Mouse (Mus musculus): ENCODE data around the gene Kifc1.

Gene Kifc1

DNA sequence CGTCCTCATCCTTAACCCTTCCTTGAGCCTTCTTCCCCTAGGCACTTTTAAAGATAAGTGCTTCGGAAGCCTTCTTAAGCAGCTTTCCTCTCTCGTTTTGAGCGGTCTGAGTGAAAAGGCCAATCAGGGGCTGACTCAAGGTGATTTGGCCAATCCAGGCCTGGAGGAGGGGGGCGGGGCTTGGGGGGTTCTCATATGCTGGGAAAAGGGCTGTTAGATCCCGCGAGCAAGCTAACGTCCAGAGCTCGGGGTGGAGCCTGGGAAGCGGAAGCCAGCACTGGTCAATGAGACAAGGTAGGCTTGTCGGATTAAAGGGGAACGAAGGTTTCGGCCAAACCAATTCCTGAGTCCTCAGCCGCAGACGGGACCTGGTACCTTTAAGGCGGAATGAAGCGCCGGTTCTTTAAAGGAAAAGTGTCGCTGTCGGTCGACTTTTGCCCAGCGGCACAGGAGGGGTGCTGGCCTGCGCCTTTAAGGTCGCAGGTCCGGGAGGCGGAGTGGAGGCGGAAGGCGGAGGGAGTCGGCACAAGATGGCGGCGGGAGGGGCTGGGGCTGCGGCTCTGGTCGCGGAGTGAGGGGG, 25.3 kb upstream of the Kifc1 start, which contains the start of the genes Tapbp and Zbtb22:
Gene Tapbp (plus strand): TSS at position 229 of the 580 bp plus-strand sequence.
Gene Zbtb22 (plus strand): TSS at position 234 of the 580 bp plus-strand sequence.
- peaks cover 87% of the 10 kb centered on the region for H3K4me1 ChIP-seq (replicated peaks; ENCODE audit: low read depth, low read length)
- peak within 1 kb of the TSS; percentile 80 for H3K4me3 ChIP-seq (replicated peaks; ENCODE audit: low read length)

DNA sequence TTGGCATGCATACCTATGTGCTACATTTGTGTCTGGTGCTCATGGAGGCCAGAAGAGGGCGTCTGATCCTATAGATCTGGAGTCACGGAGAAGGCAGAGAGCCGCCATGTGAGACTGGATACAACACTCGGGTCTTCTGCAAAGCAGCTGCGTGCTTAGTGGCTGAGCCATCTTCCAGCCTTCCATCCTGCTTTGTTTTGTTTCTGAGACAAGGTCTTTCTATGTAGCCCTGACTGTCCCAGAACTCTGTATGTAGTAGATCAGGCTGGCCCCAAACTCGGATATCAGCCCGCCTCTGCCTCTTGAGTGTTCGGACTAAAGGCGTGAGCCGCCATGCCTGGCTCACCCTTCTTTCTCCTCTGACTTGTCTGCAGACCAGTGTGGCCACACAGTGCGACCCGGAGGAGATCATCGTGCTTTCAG, 24.5 kb upstream of the Kifc1 start:
- peak; percentile 36 for TF ChIP-seq CTCF (conservative IDR thresholded peaks at IDR 0.05; ENCODE audit: low read length)
- no peak for TF ChIP-seq POU5F1 (IDR thresholded peaks at IDR 0.05; ENCODE audit: borderline replicate concordance, low read length)
- TF ChIP-seq NANOG (IDR thresholded peaks at IDR 0.05; ENCODE audit: borderline replicate concordance, low read length) = no peak
- Histone ChIP-seq H3K9me3 (ENCODE audit: low read length) (no peaks in the 10 kb centered on the region), H3K4me1 (replicated peaks; ENCODE audit: low read depth, low read length) (peaks cover 87% of the 10 kb centered on the region), H3K4me3 (replicated peaks; ENCODE audit: low read length) (peak overlapping the region; percentile 80), H3K36me3 (ENCODE audit: insufficient read depth, low read length) (peaks cover 71% of the 10 kb centered on the region), H3K27me3 (ENCODE audit: insufficient read depth, low read length) (no peaks in the 10 kb centered on the region)

More for the DNA sequence above, 25.3 kb upstream of the Kifc1 start, which contains the start of the genes Tapbp and Zbtb22:
- Histone ChIP-seq H3K36me3 (ENCODE audit: insufficient read depth, low read length) (peaks cover 65% of the 10 kb centered on the region), H3K9me3 (ENCODE audit: low read length) (no peaks in the 10 kb centered on the region), H3K27me3 (ENCODE audit: insufficient read depth, low read length) (no peaks in the 10 kb centered on the region)
- TF ChIP-seq CTCF (conservative IDR thresholded peaks at IDR 0.05; ENCODE audit: low read length) (no peak), POU5F1 (IDR thresholded peaks at IDR 0.05; ENCODE audit: borderline replicate concordance, low read length) (no peak), NANOG (IDR thresholded peaks at IDR 0.05; ENCODE audit: borderline replicate concordance, low read length) (peak; percentile 40; the same call in 1 of the 2 replicates)

DNA sequence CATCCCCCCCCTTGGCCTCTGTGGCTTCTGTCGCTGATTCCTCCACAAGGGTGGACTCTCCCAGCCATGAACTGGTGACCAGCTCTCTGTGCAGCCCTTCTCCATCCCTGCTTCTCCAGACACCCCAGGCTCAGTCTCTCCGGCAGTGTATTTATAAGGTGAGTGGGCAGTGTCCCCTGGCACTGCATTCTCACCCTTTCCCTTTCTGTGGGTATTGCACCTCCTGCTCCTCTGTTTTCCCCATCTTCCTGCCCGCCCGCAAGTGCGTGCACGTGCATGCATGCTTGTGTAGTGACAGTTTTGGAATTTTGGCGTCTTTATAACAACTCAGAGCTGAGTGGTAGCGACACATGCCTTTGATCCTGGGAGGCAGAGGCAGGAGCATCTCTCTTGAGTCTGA, 23.4 kb upstream of the Kifc1 start:
- TF ChIP-seq CTCF (conservative IDR thresholded peaks at IDR 0.05; ENCODE audit: low read length) (no peak), NANOG (IDR thresholded peaks at IDR 0.05; ENCODE audit: borderline replicate concordance, low read length) (no peak), POU5F1 (IDR thresholded peaks at IDR 0.05; ENCODE audit: borderline replicate concordance, low read length) (no peak)
- H3K4me3 ChIP-seq (replicated peaks; ENCODE audit: low read length) = peak overlapping the region; percentile 80
- no peaks in the 10 kb centered on the region for H3K27me3 ChIP-seq (ENCODE audit: insufficient read depth, low read length)
- no peaks in the 10 kb centered on the region for H3K9me3 ChIP-seq (ENCODE audit: low read length)
- peaks cover 71% of the 10 kb centered on the region for H3K36me3 ChIP-seq (ENCODE audit: insufficient read depth, low read length)
- peaks cover 77% of the 10 kb centered on the region for H3K4me1 ChIP-seq (replicated peaks; ENCODE audit: low read depth, low read length)

DNA sequence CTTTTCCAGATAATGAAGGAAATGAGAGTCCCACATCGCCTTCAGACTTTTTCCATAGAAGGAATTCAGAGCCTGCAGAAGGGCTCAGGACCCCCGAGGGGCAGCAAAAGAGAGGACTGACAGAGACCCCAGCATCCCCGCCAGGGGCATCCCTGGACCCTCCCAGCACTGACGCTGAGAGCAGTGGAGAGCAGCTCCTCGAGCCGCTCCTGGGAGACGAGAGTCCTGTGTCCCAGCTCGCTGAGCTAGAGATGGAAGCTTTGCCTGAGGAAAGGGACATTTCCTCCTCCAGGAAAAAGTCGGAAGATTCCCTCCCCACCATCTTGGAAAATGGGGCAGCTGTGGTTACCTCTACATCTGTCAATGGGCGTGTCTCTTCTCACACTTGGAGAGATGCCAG, 22.8 kb upstream of the Kifc1 start:
- TF ChIP-seq CTCF (conservative IDR thresholded peaks at IDR 0.05; ENCODE audit: low read length) (no peak), POU5F1 (IDR thresholded peaks at IDR 0.05; ENCODE audit: borderline replicate concordance, low read length) (no peak), NANOG (IDR thresholded peaks at IDR 0.05; ENCODE audit: borderline replicate concordance, low read length) (no peak)
- H3K36me3 ChIP-seq (ENCODE audit: insufficient read depth, low read length) = peaks cover 67% of the 10 kb centered on the region
- H3K27me3 ChIP-seq (ENCODE audit: insufficient read depth, low read length) = no peaks in the 10 kb centered on the region
- H3K4me3 ChIP-seq (replicated peaks; ENCODE audit: low read length) = peak overlapping the region; percentile 80
- H3K4me1 ChIP-seq (replicated peaks; ENCODE audit: low read depth, low read length) = peaks cover 71% of the 10 kb centered on the region
- no peaks in the 10 kb centered on the region for H3K9me3 ChIP-seq (ENCODE audit: low read length)

DNA sequence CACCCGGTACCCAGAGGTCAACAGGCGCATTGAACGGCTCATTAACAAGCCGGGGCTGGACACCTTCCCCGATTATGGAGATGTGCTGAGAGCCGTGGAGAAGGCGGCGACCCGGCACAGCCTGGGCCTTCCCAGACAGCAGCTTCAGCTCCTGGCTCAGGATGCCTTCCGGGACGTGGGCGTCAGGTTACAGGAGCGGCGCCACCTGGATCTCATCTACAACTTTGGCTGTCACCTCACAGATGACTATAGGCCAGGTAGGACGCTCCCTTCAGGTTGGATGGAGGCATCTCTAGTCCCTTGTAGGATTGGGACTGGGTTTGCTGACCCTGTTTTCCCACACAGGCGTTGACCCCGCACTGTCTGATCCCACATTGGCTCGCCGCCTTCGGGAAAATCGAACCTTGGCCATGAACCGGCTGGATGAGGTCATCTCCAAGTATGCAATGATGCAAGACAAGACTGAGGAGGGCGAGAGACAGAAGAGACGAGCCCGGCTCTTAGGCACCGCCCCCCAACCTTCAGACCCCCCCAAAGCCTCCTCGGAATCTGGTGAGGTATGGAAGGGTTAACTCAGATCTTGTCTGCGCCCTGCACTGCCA, 21.5 kb upstream of the Kifc1 start:
- Histone ChIP-seq H3K4me1 (replicated peaks; ENCODE audit: low read depth, low read length) (peaks cover 69% of the 10 kb centered on the region), H3K4me3 (replicated peaks; ENCODE audit: low read length) (peak overlapping the region; percentile 98), H3K36me3 (ENCODE audit: insufficient read depth, low read length) (peaks cover 54% of the 10 kb centered on the region), H3K27me3 (ENCODE audit: insufficient read depth, low read length) (no peaks in the 10 kb centered on the region), H3K9me3 (ENCODE audit: low read length) (no peaks in the 10 kb centered on the region)
- TF ChIP-seq POU5F1 (IDR thresholded peaks at IDR 0.05; ENCODE audit: borderline replicate concordance, low read length) = no peak
- TF ChIP-seq CTCF (conservative IDR thresholded peaks at IDR 0.05; ENCODE audit: low read length) = no peak
- no peak for TF ChIP-seq NANOG (IDR thresholded peaks at IDR 0.05; ENCODE audit: borderline replicate concordance, low read length)

DNA sequence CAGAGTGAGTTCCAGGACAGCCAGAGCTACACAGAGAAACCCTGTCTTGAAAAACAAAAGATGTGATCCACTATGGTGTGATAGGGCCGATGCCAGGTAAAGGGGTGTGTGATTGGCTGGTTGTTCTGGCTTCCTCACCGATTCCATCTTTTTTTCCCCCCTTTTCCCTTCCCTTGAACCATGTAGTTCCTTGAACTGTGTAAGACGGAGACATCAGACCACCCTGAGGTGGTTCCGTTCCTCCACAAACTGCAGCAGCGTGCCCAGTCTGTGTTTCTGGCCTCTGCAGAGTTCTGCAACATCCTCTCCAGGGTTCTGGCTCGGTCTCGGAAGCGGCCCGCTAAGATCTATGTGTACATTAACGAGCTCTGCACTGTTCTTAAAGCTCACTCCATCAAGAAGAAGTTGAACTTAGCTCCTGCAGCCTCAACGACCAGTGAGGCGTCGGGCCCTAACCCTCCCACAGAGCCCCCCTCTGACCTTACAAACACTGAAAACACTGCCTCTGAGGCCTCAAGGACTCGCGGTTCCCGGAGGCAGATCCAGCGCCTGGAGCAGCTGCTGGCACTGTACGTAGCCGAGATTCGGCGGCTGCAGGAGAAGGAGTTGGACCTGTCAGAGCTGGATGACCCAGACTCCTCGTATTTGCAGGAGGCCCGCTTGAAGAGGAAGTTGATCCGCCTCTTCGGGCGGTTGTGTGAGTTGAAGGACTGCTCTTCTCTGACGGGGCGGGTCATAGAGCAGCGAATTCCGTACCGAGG, 20.8 kb upstream of the Kifc1 start:
- no peak for TF ChIP-seq NANOG (IDR thresholded peaks at IDR 0.05; ENCODE audit: borderline replicate concordance, low read length)
- no peak for TF ChIP-seq CTCF (conservative IDR thresholded peaks at IDR 0.05; ENCODE audit: low read length)
- TF ChIP-seq POU5F1 (IDR thresholded peaks at IDR 0.05; ENCODE audit: borderline replicate concordance, low read length) = no peak
- no peaks in the 10 kb centered on the region for H3K9me3 ChIP-seq (ENCODE audit: low read length)
- H3K27me3 ChIP-seq (ENCODE audit: insufficient read depth, low read length) = no peaks in the 10 kb centered on the region
- H3K36me3 ChIP-seq (ENCODE audit: insufficient read depth, low read length) = peaks cover 56% of the 10 kb centered on the region
- H3K4me1 ChIP-seq (replicated peaks; ENCODE audit: low read depth, low read length) = peaks cover 69% of the 10 kb centered on the region
- peak overlapping the region; percentile 98 for H3K4me3 ChIP-seq (replicated peaks; ENCODE audit: low read length)

DNA sequence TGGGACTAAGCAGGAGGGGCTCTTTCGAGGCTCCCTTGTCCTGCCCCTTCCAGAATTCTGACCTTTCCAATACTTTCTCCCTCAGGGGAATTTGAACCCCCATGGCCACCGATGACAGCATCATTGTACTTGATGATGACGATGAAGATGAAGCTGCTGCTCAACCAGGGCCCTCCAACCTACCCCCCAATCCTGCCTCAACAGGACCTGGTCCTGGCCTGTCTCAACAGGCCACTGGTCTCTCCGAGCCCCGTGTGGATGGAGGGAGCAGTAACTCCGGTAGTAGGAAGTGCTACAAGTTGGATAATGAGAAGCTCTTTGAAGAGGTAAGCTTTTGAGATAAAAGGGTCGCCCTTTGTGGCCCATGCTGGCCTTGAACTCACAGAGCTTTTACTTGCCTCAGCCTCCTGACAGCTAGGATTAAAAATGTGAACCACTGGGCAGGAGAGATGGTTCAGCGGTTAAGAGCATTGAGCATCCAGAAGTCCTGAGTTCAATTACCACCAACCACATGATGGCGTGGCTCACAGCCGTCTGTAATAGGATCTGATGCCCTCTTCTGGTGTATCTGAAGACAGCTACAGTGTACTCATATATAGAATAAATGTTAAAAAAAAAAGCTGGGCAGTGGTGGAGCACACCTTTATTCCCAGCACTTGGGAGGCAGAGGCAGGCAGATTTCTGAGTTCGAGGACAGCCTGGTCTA, 20.0 kb upstream of the Kifc1 start:
- H3K36me3 ChIP-seq (ENCODE audit: insufficient read depth, low read length) = peaks cover 56% of the 10 kb centered on the region
- no peak for TF ChIP-seq POU5F1 (IDR thresholded peaks at IDR 0.05; ENCODE audit: borderline replicate concordance, low read length)

DNA sequence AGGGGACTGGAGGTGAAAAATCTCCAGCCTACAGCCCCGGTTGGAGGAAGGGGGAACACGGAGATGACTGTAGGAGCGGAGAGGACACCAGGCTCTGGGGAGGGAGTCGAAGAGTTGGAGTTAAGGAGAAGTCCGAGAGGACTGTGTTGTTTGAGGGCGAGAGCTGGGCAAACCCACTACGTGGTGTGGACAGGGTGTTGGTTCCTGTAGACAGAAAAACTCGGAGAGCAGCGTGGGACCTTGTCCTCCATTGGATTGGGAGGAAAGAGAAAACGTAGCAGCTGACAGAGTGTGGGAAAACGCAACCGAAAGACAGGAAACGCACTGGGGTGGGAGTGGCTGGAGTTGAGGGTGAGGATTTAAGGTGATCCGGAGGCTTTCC, 19.4 kb upstream of the Kifc1 start:
- no peaks in the 10 kb centered on the region for H3K9me3 ChIP-seq (ENCODE audit: low read length)
- peaks cover 51% of the 10 kb centered on the region for H3K36me3 ChIP-seq (ENCODE audit: insufficient read depth, low read length)
- H3K27me3 ChIP-seq (ENCODE audit: insufficient read depth, low read length) = no peaks in the 10 kb centered on the region
- peaks cover 66% of the 10 kb centered on the region for H3K4me1 ChIP-seq (replicated peaks; ENCODE audit: low read depth, low read length)
- H3K4me3 ChIP-seq (replicated peaks; ENCODE audit: low read length) = peak overlapping the region; percentile 98
- no peak for TF ChIP-seq CTCF (conservative IDR thresholded peaks at IDR 0.05; ENCODE audit: low read length)

More for the DNA sequence above, 20.0 kb upstream of the Kifc1 start:
- H3K4me1 ChIP-seq (replicated peaks; ENCODE audit: low read depth, low read length) = peaks cover 70% of the 10 kb centered on the region
- peak overlapping the region; percentile 98 for H3K4me3 ChIP-seq (replicated peaks; ENCODE audit: low read length)
- no peaks in the 10 kb centered on the region for H3K9me3 ChIP-seq (ENCODE audit: low read length)
- H3K27me3 ChIP-seq (ENCODE audit: insufficient read depth, low read length) = no peaks in the 10 kb centered on the region

Measured in E14TG2a.4 (cell line).